Mouse (Mus musculus) erythroblast, adult 5-6 weeks (primary cell): ENCODE results near the gene Olfr1233. TPM values are rescaled to one million over a fixed set of nuclear protein-coding genes. Genes with fewer than 3 reads are reported as not detected.

ENCODE experiments used
- ATAC-seq: replicated peaks from 2 replicates; pipeline ENCODE4 v1.8.0; 2016; ENCODE audit warnings: moderate number of reproducible peaks, mild to moderate bottlenecking, moderate TSS enrichment, inconsistent platforms; ENCODE audit not compliant: poor library complexity, low FRiP score, severe bottlenecking
- total RNA-seq, 2 experiments: library from RNA; stranded (forward) in 1 of 2; stranded (reverse) in 1 of 2; fragments of 150-400 nt in 1 of 2; fragments of 200-764, 138-1000 nt in 1 of 2; gene quantifications; 2 replicates each; pipeline versions ENCODE4 v1.2.3 to v1.2.4; 2015 to 2017; ENCODE audit warnings: low replicate concordance in 2 of 2

Olfr1233 gene
- total RNA-seq (2015; ENCODE audit: low replicate concordance) (not detected in 2 replicates), total RNA-seq (2017; ENCODE audit: low replicate concordance) (not detected in 2 replicates)

DNA sequence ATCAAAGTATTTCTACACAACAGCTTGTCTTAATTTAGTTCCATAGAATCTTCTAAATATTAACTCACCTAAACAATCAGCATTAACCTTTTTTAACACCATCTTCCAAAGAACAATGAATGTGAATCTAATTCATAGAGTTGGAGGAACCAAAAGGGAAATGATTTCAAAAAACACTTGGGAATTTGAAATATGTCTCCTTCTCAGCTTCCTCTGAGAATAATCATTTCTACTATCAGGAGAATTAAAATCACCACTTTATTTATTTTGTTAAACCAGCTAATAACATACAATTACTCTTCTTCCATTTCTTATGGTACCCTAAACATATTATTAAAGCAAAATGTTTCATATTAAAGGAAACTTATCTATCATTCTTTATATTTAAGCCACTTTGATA is at the start of gene Olfr1233:
Olfr1233 (minus strand) TSS at position 101 of the 400 bp plus-strand sequence.
- no peak for ATAC-seq

DNA sequence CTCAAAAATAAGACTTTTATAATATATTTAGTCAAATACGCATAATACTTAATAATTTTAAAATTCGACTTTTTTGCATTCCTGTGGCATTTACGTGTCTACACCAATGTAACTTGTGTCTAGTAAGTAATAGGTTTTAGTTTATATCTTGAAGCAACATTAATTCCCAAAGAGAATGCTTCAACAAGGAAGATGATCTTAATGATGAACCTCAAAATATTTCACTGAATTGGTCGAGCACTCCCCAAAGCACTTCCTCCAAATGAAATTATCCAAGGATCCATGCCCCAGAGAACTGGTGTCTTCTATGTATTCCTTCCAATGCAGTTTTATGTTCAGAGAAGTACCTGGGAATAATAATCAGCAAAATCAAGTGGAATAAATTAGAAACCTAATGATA is 22.6 kb upstream of the Olfr1233 start, which contains the start of gene Olfr1234:
Olfr1234 (minus strand) TSS at position 101 of the 400 bp plus-strand sequence.
- no peak for ATAC-seq

DNA sequence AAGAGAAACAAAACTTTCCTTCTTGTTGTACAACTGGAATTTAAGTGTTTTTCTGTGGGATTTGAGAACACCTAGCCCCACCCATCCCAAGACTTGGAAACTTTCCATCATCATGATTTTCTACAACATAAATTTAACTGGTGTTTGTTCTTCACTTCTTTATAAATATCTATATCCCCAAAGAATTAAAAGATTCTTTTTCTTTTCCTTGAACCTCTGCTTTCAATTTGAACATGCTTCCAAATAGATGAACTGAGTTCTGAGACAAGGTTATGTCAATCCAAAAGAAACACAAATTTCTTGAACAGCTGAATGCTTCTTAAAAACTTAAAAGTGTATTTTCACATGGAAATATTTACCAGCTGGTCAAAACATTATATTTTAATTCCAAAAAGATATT is 12.6 kb downstream of the Olfr1233 start, which contains the start of gene Olfr1232:
Olfr1232 (minus strand) TSS at position 101 of the 400 bp plus-strand sequence.
- ATAC-seq: no peak

DNA sequence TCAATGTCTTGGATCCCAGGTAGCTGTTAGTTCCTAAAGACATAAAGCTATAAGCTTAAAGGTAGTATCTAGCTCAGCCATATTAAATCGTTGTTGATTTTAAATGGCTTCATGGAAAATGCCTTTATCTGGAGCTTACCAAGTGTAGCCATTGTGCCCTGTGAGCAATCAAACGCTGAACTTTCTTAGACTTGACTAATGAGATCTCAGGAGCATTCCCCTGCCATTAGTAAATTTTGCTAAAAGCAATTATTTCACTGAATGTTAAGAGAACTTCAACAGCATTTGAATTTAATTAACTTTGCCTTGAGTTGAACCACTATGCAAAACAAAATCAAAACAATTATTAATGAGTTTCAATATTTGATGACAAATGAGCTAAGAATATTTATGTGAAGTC is 35.2 kb downstream of the Olfr1233 start, which contains the start of gene Olfr1231:
Olfr1231 (minus strand) TSS at position 101 of the 400 bp plus-strand sequence.
- ATAC-seq: no peak

DNA sequence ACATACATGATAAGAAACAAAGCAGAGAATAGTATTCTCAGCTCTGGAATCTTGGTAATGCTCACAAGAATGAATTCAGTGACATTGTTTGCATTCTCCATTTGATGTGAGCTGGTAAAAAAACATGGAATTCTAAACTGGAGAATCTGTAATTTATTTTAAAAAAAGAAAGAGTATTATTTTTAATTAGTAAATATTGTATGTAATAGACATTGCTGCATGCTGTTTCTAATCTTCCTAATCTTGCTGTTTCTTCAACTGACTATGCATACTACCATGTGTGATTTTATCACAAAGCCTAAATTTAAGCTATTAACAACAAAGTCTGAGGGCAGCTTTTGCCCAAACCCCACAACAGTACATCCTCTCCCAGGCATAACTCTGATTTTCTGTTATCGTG is 45.0 kb downstream of the Olfr1233 start, which contains the start of gene Olfr1230:
Olfr1230 (minus strand) TSS at position 101 of the 400 bp plus-strand sequence.
- ATAC-seq: no peak

DNA sequence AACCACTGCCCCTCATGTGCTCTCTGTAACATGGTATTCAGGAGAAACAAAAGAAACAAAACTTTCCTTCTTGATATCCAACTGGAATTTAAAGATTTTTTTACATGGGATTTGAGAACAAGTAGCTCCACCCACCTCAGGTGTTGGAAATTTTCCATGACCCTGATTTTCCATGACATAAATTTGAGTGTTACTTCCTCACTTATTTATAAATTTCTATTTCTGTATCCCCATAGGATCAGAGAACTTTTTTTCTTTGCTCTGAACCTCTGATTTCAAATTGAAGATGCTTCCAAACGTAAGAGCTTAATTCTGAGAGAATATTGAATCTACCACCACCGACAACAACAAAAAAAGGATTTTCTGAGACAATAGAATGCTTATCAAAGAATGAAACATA is 54.3 kb downstream of the Olfr1233 start, which contains the start of gene Olfr1229:
Olfr1229 (minus strand) TSS at position 101 of the 400 bp plus-strand sequence.
- no peak for ATAC-seq

Other genes starting within 250 kb of the Olfr1233 start
- gene Olfr1220, start 235.6 kb downstream of the Olfr1233 start, total RNA-seq (2015; ENCODE audit: low replicate concordance): not detected in 2 replicates
- not detected in 2 replicates for gene Olfr1220, start 235.6 kb downstream of the Olfr1233 start, total RNA-seq (2017; ENCODE audit: low replicate concordance)
- not detected in 2 replicates for gene Olfr1221, start 225.1 kb downstream of the Olfr1233 start, total RNA-seq (2015; ENCODE audit: low replicate concordance)
- not detected in 2 replicates for gene Olfr1221, start 225.1 kb downstream of the Olfr1233 start, total RNA-seq (2017; ENCODE audit: low replicate concordance)
- gene Olfr1222, start 209.3 kb downstream of the Olfr1233 start, total RNA-seq (2015; ENCODE audit: low replicate concordance): 0.21 TPM in 1 of 2 replicates, not detected in the other
- not detected in 2 replicates for gene Olfr1222, start 209.3 kb downstream of the Olfr1233 start, total RNA-seq (2017; ENCODE audit: low replicate concordance)
- not detected in 2 replicates for gene Olfr1223, start 190.8 kb downstream of the Olfr1233 start, total RNA-seq (2015; ENCODE audit: low replicate concordance)
- not detected in 2 replicates for gene Olfr1223, start 190.8 kb downstream of the Olfr1233 start, total RNA-seq (2017; ENCODE audit: low replicate concordance)
- not detected in 2 replicates for gene Olfr1224-ps1, start 178.3 kb downstream of the Olfr1233 start, total RNA-seq (2015; ENCODE audit: low replicate concordance)
- gene Olfr1224-ps1, start 178.3 kb downstream of the Olfr1233 start, total RNA-seq (2017; ENCODE audit: low replicate concordance): not detected in 2 replicates
- not detected in 2 replicates for gene Olfr1225, start 167.7 kb downstream of the Olfr1233 start, total RNA-seq (2015; ENCODE audit: low replicate concordance)
- not detected in 2 replicates for gene Olfr1225, start 167.7 kb downstream of the Olfr1233 start, total RNA-seq (2017; ENCODE audit: low replicate concordance)
- not detected in 2 replicates for gene Olfr1226, start 142.3 kb downstream of the Olfr1233 start, total RNA-seq (2015; ENCODE audit: low replicate concordance)
- not detected in 2 replicates for gene Olfr1226, start 142.3 kb downstream of the Olfr1233 start, total RNA-seq (2017; ENCODE audit: low replicate concordance)
- not detected in 2 replicates for gene Olfr1228, start 88.3 kb downstream of the Olfr1233 start, total RNA-seq (2015; ENCODE audit: low replicate concordance)
- gene Olfr1228, start 88.3 kb downstream of the Olfr1233 start, total RNA-seq (2017; ENCODE audit: low replicate concordance): not detected in 2 replicates
- not detected in 2 replicates for gene Olfr1229, start 54.4 kb downstream of the Olfr1233 start, total RNA-seq (2015; ENCODE audit: low replicate concordance)
- gene Olfr1229, start 54.4 kb downstream of the Olfr1233 start, total RNA-seq (2017; ENCODE audit: low replicate concordance): not detected in 2 replicates
- not detected in 2 replicates for gene Olfr1230, start 45.1 kb downstream of the Olfr1233 start, total RNA-seq (2015; ENCODE audit: low replicate concordance)
- gene Olfr1230, start 45.1 kb downstream of the Olfr1233 start, total RNA-seq (2017; ENCODE audit: low replicate concordance): not detected in 2 replicates
- gene Olfr1231, start 35.3 kb downstream of the Olfr1233 start, total RNA-seq (2015; ENCODE audit: low replicate concordance): not detected in 2 replicates
- gene Olfr1231, start 35.3 kb downstream of the Olfr1233 start, total RNA-seq (2017; ENCODE audit: low replicate concordance): not detected in 2 replicates
- not detected in 2 replicates for gene Olfr1232, start 12.7 kb downstream of the Olfr1233 start, total RNA-seq (2015; ENCODE audit: low replicate concordance)
- not detected in 2 replicates for gene Olfr1232, start 12.7 kb downstream of the Olfr1233 start, total RNA-seq (2017; ENCODE audit: low replicate concordance)
- gene Olfr1234, start 22.5 kb upstream of the Olfr1233 start, total RNA-seq (2015; ENCODE audit: low replicate concordance): not detected in 2 replicates
- gene Olfr1234, start 22.5 kb upstream of the Olfr1233 start, total RNA-seq (2017; ENCODE audit: low replicate concordance): not detected in 2 replicates
- not detected in 2 replicates for gene Olfr1238, start 67.3 kb upstream of the Olfr1233 start, total RNA-seq (2015; ENCODE audit: low replicate concordance)
- gene Olfr1238, start 67.3 kb upstream of the Olfr1233 start, total RNA-seq (2017; ENCODE audit: low replicate concordance): not detected in 2 replicates
- not detected in 2 replicates for gene Olfr1239, start 78.0 kb upstream of the Olfr1233 start, total RNA-seq (2015; ENCODE audit: low replicate concordance)
- not detected in 2 replicates for gene Olfr1239, start 78.0 kb upstream of the Olfr1233 start, total RNA-seq (2017; ENCODE audit: low replicate concordance)
- not detected in 2 replicates for gene Olfr1240, start 100.6 kb upstream of the Olfr1233 start, total RNA-seq (2015; ENCODE audit: low replicate concordance)
- not detected in 2 replicates for gene Olfr1240, start 100.6 kb upstream of the Olfr1233 start, total RNA-seq (2017; ENCODE audit: low replicate concordance)
- gene Olfr1241, start 144.7 kb upstream of the Olfr1233 start, total RNA-seq (2015; ENCODE audit: low replicate concordance): not detected in 2 replicates
- gene Olfr1241, start 144.7 kb upstream of the Olfr1233 start, total RNA-seq (2017; ENCODE audit: low replicate concordance): not detected in 2 replicates
- not detected in 2 replicates for gene Olfr1242, start 155.9 kb upstream of the Olfr1233 start, total RNA-seq (2015; ENCODE audit: low replicate concordance)
- not detected in 2 replicates for gene Olfr1242, start 155.9 kb upstream of the Olfr1233 start, total RNA-seq (2017; ENCODE audit: low replicate concordance)
- gene Olfr1243, start 189.1 kb upstream of the Olfr1233 start, total RNA-seq (2015; ENCODE audit: low replicate concordance): not detected in 2 replicates
- gene Olfr1243, start 189.1 kb upstream of the Olfr1233 start, total RNA-seq (2017; ENCODE audit: low replicate concordance): not detected in 2 replicates
- not detected in 2 replicates for gene Olfr1245, start 236.0 kb upstream of the Olfr1233 start, total RNA-seq (2015; ENCODE audit: low replicate concordance)
- 2.1 TPM in 1 of 2 replicates, not detected in the other for gene Olfr1245, start 236.0 kb upstream of the Olfr1233 start, total RNA-seq (2017; ENCODE audit: low replicate concordance)